Mouse (Mus musculus): Measurements from ENCODE around the gene Eif2b4. TPM values are rescaled to one million over a fixed set of nuclear protein-coding genes. Genes with fewer than 3 reads are reported as not detected.
A peak's percentile ranks its signal among the peaks of the same experiment; 100 is the strongest.

Eif2b4 gene
- polyA plus RNA-seq, 1 experiment: 46.8 TPM

DNA sequence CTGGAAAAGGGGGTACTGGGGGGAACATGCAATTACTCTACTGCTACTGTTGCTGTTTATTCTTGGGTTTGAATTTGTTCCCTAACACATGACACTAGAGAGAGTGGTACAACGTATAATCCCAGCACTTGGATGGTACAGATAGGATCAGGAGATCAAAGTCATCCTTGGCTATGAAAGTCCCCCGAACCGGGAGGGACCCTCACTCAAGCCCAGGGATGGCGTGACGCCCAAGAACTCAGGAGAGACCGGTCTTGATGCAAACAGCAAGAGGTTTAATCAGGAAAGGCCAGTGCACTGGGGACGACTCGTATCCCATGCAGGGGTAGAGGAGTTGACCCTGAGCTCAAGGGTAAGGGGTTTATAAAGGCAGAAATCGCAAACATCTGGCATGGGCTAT, 29.5 kb upstream of the Eif2b4 start:
- TF ChIP-seq USF1 (IDR thresholded peaks at IDR 0.05; ENCODE audit: low read depth) (no peak), MYOG (IDR thresholded peaks at IDR 0.05; ENCODE audit: control insufficient read depth, extremely low read depth, insufficient read length) (no peak)
- peaks cover 38% of the 10 kb centered on the region for H3K79me2 ChIP-seq (ENCODE audit: control insufficient read depth, insufficient read depth)
- H3K79me3 ChIP-seq (ENCODE audit: low read depth): peaks cover 21% of the 10 kb centered on the region
- H3K36me3 ChIP-seq (ENCODE audit: control insufficient read depth, insufficient read depth): no peaks in the 10 kb centered on the region
- no peak overlapping the region for H3K4me3 ChIP-seq (ENCODE audit: insufficient read depth, poor library complexity, severe bottlenecking)
- no peak overlapping the region for H3ac ChIP-seq (ENCODE audit: control insufficient read depth, insufficient read length, low read depth)
- no peaks in the 10 kb centered on the region for H3K27me3 ChIP-seq (ENCODE audit: control insufficient read depth, insufficient read depth, insufficient read length)

DNA sequence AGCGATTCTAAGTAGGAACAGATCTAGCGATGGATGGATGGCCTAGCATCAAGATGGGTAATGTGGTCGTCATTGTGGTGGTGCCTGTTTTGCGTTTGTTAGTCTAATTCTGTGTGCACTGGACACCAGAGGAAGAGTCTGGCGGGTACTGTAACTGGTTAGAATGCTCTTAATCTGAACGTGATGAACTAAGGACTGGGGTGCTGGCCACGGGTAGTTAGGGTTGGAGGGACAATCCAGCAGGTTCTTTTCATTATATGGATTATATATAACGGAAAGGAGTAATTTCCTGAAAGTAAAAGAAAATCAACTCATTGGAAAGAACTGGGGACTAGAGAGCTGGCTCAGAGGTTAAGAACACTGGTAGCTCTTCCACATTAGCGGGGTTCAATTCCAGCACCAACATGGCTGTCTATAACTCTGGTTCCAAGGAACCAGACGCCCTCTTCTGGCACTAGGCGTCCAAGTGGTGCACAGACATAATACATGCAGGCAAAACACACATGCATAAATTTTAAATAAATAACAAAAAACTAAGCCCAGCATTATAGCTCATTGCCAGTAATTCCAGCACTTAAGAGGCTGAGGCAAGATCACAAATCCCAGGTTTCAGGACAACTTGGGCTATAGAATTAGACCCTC, 28.2 kb upstream of the Eif2b4 start:
- Histone ChIP-seq H3ac (ENCODE audit: control insufficient read depth, insufficient read length, low read depth) (peak overlapping the region; percentile 64), H3K4me3 (ENCODE audit: insufficient read depth, poor library complexity, severe bottlenecking) (peak overlapping the region; percentile 76), H3K36me3 (ENCODE audit: control insufficient read depth, insufficient read depth) (peaks cover 3% of the 10 kb centered on the region), H3K79me2 (ENCODE audit: control insufficient read depth, insufficient read depth) (peaks cover 50% of the 10 kb centered on the region), H3K27me3 (ENCODE audit: control insufficient read depth, insufficient read depth, insufficient read length) (no peaks in the 10 kb centered on the region), H3K79me3 (ENCODE audit: low read depth) (peaks cover 33% of the 10 kb centered on the region)
- no peak for TF ChIP-seq MAX (IDR thresholded peaks at IDR 0.05)

DNA sequence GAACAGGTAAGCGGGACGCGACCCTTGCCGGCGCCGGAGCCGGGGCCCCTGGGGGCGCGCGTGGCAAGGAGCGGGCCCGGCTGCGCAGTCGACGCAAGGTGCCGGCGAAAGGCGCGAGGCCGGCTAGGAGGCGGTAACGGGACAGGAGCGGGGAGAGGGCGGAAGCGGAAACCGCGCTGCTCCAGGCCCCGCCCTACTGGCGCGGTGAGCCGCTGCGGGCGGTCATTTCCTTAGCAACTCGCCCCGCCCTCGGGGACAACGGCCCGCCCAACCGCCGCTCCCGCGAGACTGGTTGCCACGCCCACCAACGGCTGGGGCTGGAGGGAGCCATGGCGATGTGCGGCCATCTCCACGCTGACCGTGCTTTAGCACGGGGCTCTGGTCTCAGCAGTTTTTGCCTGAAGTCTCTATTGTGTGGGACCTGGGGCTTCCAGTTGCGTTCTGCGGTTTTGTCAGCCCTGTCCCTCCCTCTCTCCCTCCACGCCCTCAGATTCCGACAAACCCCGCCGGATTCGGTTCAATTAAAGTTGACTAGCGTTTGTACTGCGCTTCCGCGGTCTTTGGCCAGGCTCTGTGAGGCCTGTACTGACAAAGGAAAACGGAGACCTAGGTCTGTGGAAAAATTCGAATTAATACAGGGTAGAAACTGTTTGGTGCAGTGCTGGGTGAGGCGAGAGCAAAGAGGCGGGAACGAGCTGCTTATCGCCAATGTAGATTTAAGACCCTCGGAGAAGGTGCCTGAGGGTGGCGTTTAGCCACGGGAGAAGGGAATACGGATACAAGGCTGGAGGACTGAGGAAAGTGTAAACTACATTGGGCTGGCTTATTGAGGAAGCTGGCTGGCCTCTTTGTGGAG, 27.4 kb upstream of the Eif2b4 start, which contains the start of gene Ppm1g:
TSS of gene Ppm1g (minus strand) at position 240 of the 856 bp plus-strand sequence.
- TF ChIP-seq USF1 (IDR thresholded peaks at IDR 0.05; ENCODE audit: low read depth) (no peak), MAX (IDR thresholded peaks at IDR 0.05) (peak; percentile 53)
- peaks cover 41% of the 10 kb centered on the region for H3K79me3 ChIP-seq (ENCODE audit: low read depth)
- H3K4me3 ChIP-seq (ENCODE audit: insufficient read depth, poor library complexity, severe bottlenecking): peak within 1 kb of the TSS; percentile 76
- H3K27me3 ChIP-seq (ENCODE audit: control insufficient read depth, insufficient read depth, insufficient read length): no peaks in the 10 kb centered on the region
- H3K79me2 ChIP-seq (ENCODE audit: control insufficient read depth, insufficient read depth): peaks cover 58% of the 10 kb centered on the region
- H3ac ChIP-seq (ENCODE audit: control insufficient read depth, insufficient read length, low read depth): peak within 1 kb of the TSS; percentile 89
- peaks cover 8% of the 10 kb centered on the region for H3K36me3 ChIP-seq (ENCODE audit: control insufficient read depth, insufficient read depth)

DNA sequence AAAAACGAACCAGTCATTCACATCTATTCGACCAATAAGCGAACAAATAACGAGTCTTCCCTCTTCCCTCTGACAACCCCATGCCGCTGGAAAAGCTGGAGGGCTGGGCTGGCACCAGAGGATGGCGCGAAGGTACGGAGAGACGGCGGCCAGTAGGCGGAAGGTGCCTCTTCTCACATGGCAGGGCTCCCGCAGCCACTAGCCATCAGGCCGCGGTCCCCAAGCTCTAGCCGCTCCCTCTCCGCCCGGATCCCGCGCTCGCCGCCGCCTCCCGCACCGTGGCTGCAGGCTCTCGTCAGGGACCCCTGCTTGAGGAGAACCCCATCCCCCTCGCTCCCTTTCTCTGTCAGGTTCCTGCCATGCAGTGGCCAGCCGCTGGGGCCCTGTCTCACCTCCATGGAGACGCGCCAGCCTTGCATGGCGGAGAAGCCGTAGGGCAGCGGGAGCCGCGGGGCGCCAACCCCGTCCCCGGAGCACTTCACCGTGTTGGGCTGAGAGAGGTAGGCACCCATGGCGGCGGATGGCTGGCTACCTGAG, 26.7 kb upstream of the Eif2b4 start:
- Histone ChIP-seq H3K36me3 (ENCODE audit: control insufficient read depth, insufficient read depth) (peaks cover 8% of the 10 kb centered on the region), H3K4me3 (ENCODE audit: insufficient read depth, poor library complexity, severe bottlenecking) (peak overlapping the region; percentile 76), H3K79me2 (ENCODE audit: control insufficient read depth, insufficient read depth) (peaks cover 65% of the 10 kb centered on the region), H3ac (ENCODE audit: control insufficient read depth, insufficient read length, low read depth) (peak overlapping the region; percentile 89), H3K79me3 (ENCODE audit: low read depth) (peaks cover 48% of the 10 kb centered on the region), H3K27me3 (ENCODE audit: control insufficient read depth, insufficient read depth, insufficient read length) (no peaks in the 10 kb centered on the region)
- TF ChIP-seq MAX (IDR thresholded peaks at IDR 0.05): no peak
- no peak for TF ChIP-seq USF1 (IDR thresholded peaks at IDR 0.05; ENCODE audit: low read depth)
- TF ChIP-seq FOSL1 (IDR thresholded peaks at IDR 0.05; ENCODE audit: insufficient read depth, low read length, poor library complexity, severe bottlenecking): no peak
- TF ChIP-seq CEBPB (IDR thresholded peaks at IDR 0.05; ENCODE audit: low read depth): no peak
- TF ChIP-seq MYOD1 (IDR thresholded peaks at IDR 0.05; ENCODE audit: control insufficient read depth, insufficient read length, low read depth): no peak
- no peak for TF ChIP-seq CTCF (IDR thresholded peaks at IDR 0.05; ENCODE audit: control insufficient read depth, insufficient read depth, insufficient read length)
- no peak for TF ChIP-seq MYOG (IDR thresholded peaks at IDR 0.05; ENCODE audit: control insufficient read depth, extremely low read depth, insufficient read length)

DNA sequence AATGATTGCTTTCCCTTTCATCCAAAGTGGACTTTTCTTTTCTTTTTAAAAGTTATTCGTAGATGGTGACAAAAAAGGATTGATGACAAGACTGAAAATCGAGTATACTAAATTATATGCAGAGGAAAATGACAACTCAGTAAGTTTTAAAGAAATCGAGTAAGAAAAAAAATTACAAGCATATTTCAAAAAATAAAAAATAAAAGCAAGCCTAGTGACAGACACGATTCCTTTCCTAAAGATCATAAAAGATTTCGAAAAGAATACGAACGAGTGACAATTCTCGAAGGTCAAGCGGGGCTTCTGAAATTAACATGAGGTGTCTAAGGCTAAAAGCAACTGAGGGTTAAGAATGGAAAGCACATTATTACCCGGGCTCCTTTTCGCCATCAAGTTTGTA, 26.2 kb upstream of the Eif2b4 start:
- H3K36me3 ChIP-seq (ENCODE audit: control insufficient read depth, insufficient read depth): peaks cover 8% of the 10 kb centered on the region
- H3K27me3 ChIP-seq (ENCODE audit: control insufficient read depth, insufficient read depth, insufficient read length): no peaks in the 10 kb centered on the region
- H3K79me2 ChIP-seq (ENCODE audit: control insufficient read depth, insufficient read depth): peaks cover 70% of the 10 kb centered on the region
- TF ChIP-seq MAX (IDR thresholded peaks at IDR 0.05) (no peak), CEBPB (IDR thresholded peaks at IDR 0.05; ENCODE audit: low read depth) (no peak), FOSL1 (IDR thresholded peaks at IDR 0.05; ENCODE audit: insufficient read depth, low read length, poor library complexity, severe bottlenecking) (no peak), MYOG (IDR thresholded peaks at IDR 0.05; ENCODE audit: control insufficient read depth, extremely low read depth, insufficient read length) (no peak), USF1 (IDR thresholded peaks at IDR 0.05; ENCODE audit: low read depth) (no peak)
- H3K4me3 ChIP-seq (ENCODE audit: insufficient read depth, poor library complexity, severe bottlenecking): peak overlapping the region; percentile 76
- H3K79me3 ChIP-seq (ENCODE audit: low read depth): peaks cover 53% of the 10 kb centered on the region
- H3ac ChIP-seq (ENCODE audit: control insufficient read depth, insufficient read length, low read depth): peak overlapping the region; percentile 89

DNA sequence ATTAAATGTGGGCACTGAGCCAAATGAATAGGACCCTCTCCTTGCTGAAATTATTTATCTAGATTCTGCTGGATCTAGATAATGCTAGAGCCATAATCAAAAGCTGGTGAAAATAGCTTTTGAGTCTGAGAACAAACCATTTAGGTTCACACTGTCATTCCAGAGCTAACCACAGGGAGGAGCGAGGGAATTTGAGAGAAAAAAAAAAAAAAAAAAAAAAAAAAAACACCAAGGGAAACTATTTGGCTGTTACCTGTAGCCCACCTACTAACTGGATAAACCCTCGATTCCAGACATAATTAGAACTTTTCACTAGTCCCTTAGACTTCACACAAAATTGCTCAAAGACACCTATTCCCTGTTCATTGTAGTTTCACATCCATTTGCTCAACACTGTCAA, 25.8 kb upstream of the Eif2b4 start:
- H3K79me3 ChIP-seq (ENCODE audit: low read depth): peaks cover 57% of the 10 kb centered on the region
- peak overlapping the region; percentile 76 for H3K4me3 ChIP-seq (ENCODE audit: insufficient read depth, poor library complexity, severe bottlenecking)
- TF ChIP-seq USF1 (IDR thresholded peaks at IDR 0.05; ENCODE audit: low read depth) (no peak), MYOG (IDR thresholded peaks at IDR 0.05; ENCODE audit: control insufficient read depth, extremely low read depth, insufficient read length) (no peak), MYOD1 (IDR thresholded peaks at IDR 0.05; ENCODE audit: control insufficient read depth, insufficient read length, low read depth) (no peak), FOSL1 (IDR thresholded peaks at IDR 0.05; ENCODE audit: insufficient read depth, low read length, poor library complexity, severe bottlenecking) (no peak), CEBPB (IDR thresholded peaks at IDR 0.05; ENCODE audit: low read depth) (no peak), MAX (IDR thresholded peaks at IDR 0.05) (no peak), CTCF (IDR thresholded peaks at IDR 0.05; ENCODE audit: control insufficient read depth, insufficient read depth, insufficient read length) (no peak)
- no peak overlapping the region for H3ac ChIP-seq (ENCODE audit: control insufficient read depth, insufficient read length, low read depth)
- H3K79me2 ChIP-seq (ENCODE audit: control insufficient read depth, insufficient read depth): peaks cover 74% of the 10 kb centered on the region
- H3K27me3 ChIP-seq (ENCODE audit: control insufficient read depth, insufficient read depth, insufficient read length): no peaks in the 10 kb centered on the region
- H3K36me3 ChIP-seq (ENCODE audit: control insufficient read depth, insufficient read depth): peaks cover 8% of the 10 kb centered on the region
